Mouse (Mus musculus): Measurements from ENCODE around the gene Ankrd17. TPM values are rescaled to one million over a fixed set of nuclear protein-coding genes. Genes with fewer than 3 reads are reported as not detected.
"Not testable (repeated sequence)": the region's sequence is repeated elsewhere in the genome, so short reads cannot be mapped to it uniquely, and the experiment has no call there.

Ankrd17 gene
- polyA plus RNA-seq, 1 experiment from 2014 or later, result 32.9 TPM

GRCm38 (mm10) chr5:90289887-90290286, 76.5 kb downstream of the Ankrd17 start:
- Histone ChIP-seq H3K27ac (ENCODE audit: low read depth, low read length) (no peak overlapping the region), H3K36me3 (ENCODE audit: control insufficient read depth, insufficient read depth, low read length) (peaks cover 7% of the 10 kb centered on the region), H3K9me3 (ENCODE audit: control insufficient read depth, low read length) (no peaks in the 10 kb centered on the region), H3K4me2 (ENCODE audit: low read depth, low read length, severe bottlenecking) (no peak overlapping the region), H3K27me3 (ENCODE audit: control insufficient read depth, insufficient read depth, low read length) (no peaks in the 10 kb centered on the region), H3K4me3 (ENCODE audit: low read depth, low read length) (no peak overlapping the region), H3K9ac (ENCODE audit: low read length) (no peak overlapping the region), H3K4me1 (replicated peaks; ENCODE audit: control insufficient read depth, insufficient read depth, low read length) (no peaks in the 10 kb centered on the region)
- DNase-seq (ENCODE audit: low spot score) (no peak), ATAC-seq (replicated peaks; ENCODE audit: low FRiP score) (no peak)

- Histone ChIP-seq H3K4me3 (ENCODE audit: low read depth, low read length) (no peak overlapping the region), H3K36me3 (ENCODE audit: control insufficient read depth, insufficient read depth, low read length) (peaks cover 7% of the 10 kb centered on the region), H3K4me2 (ENCODE audit: low read depth, low read length, severe bottlenecking) (no peak overlapping the region), H3K9ac (ENCODE audit: low read length) (no peak overlapping the region), H3K4me1 (replicated peaks; ENCODE audit: control insufficient read depth, insufficient read depth, low read length) (no peaks in the 10 kb centered on the region), H3K9me3 (ENCODE audit: control insufficient read depth, low read length) (no peaks in the 10 kb centered on the region), H3K27me3 (ENCODE audit: control insufficient read depth, insufficient read depth, low read length) (no peaks in the 10 kb centered on the region), H3K27ac (ENCODE audit: low read depth, low read length) (no peak overlapping the region)
- 73% methylated on average over 2 of the region's 2 CpGs for WGBS
- ATAC-seq (replicated peaks; ENCODE audit: low FRiP score) (no peak), DNase-seq (ENCODE audit: low spot score) (no peak)
Observed at GRCm38 (mm10) chr5:90286559-90286958, 79.8 kb downstream of the Ankrd17 start.

GRCm38 (mm10) chr5:90280061-90280460, 86.3 kb downstream of the Ankrd17 start:
- no peak overlapping the region for H3K4me3 ChIP-seq (ENCODE audit: low read depth, low read length)
- peaks cover 4% of the 10 kb centered on the region; the same call in 1 of the 2 replicates for H3K36me3 ChIP-seq (ENCODE audit: control insufficient read depth, insufficient read depth, low read length)
- H3K9ac ChIP-seq (ENCODE audit: low read length), result no peak overlapping the region
- no peaks in the 10 kb centered on the region for H3K27me3 ChIP-seq (ENCODE audit: control insufficient read depth, insufficient read depth, low read length)
- no peak overlapping the region for H3K27ac ChIP-seq (ENCODE audit: low read depth, low read length)
- H3K9me3 ChIP-seq (ENCODE audit: control insufficient read depth, low read length), result no peaks in the 10 kb centered on the region
- no peak for DNase-seq (ENCODE audit: low spot score)
- no peak for ATAC-seq (replicated peaks; ENCODE audit: low FRiP score)
- WGBS, result 91% methylated on average over 1 of the region's 1 CpGs
- no peaks in the 10 kb centered on the region for H3K4me1 ChIP-seq (replicated peaks; ENCODE audit: control insufficient read depth, insufficient read depth, low read length)
- H3K4me2 ChIP-seq (ENCODE audit: low read depth, low read length, severe bottlenecking), result no peak overlapping the region

- Histone ChIP-seq H3K9me3 (ENCODE audit: control insufficient read depth, low read length) (no peaks in the 10 kb centered on the region), H3K27me3 (ENCODE audit: control insufficient read depth, insufficient read depth, low read length) (no peaks in the 10 kb centered on the region), H3K4me1 (replicated peaks; ENCODE audit: control insufficient read depth, insufficient read depth, low read length) (no peaks in the 10 kb centered on the region), H3K36me3 (ENCODE audit: control insufficient read depth, insufficient read depth, low read length) (peaks cover 4% of the 10 kb centered on the region; the same call in 1 of the 2 replicates), H3K4me3 (ENCODE audit: low read depth, low read length) (no peak overlapping the region), H3K27ac (ENCODE audit: low read depth, low read length) (no peak overlapping the region), H3K4me2 (ENCODE audit: low read depth, low read length, severe bottlenecking) (no peak overlapping the region), H3K9ac (ENCODE audit: low read length) (no peak overlapping the region)
- DNase-seq (ENCODE audit: low spot score) (no peak), ATAC-seq (replicated peaks; ENCODE audit: low FRiP score) (no peak)
- 89% methylated on average over 3 of the region's 3 CpGs for WGBS
Observed at GRCm38 (mm10) chr5:90279418-90279817, 87.0 kb downstream of the Ankrd17 start.

GRCm38 (mm10) chr5:90277443-90277842, 88.9 kb downstream of the Ankrd17 start:
- Histone ChIP-seq H3K27ac (ENCODE audit: low read depth, low read length) (no peak overlapping the region), H3K9ac (ENCODE audit: low read length) (no peak overlapping the region), H3K4me2 (ENCODE audit: low read depth, low read length, severe bottlenecking) (no peak overlapping the region), H3K27me3 (ENCODE audit: control insufficient read depth, insufficient read depth, low read length) (no peaks in the 10 kb centered on the region), H3K4me1 (replicated peaks; ENCODE audit: control insufficient read depth, insufficient read depth, low read length) (no peaks in the 10 kb centered on the region), H3K36me3 (ENCODE audit: control insufficient read depth, insufficient read depth, low read length) (peaks cover 4% of the 10 kb centered on the region; the same call in 1 of the 2 replicates), H3K4me3 (ENCODE audit: low read depth, low read length) (no peak overlapping the region), H3K9me3 (ENCODE audit: control insufficient read depth, low read length) (no peaks in the 10 kb centered on the region)
- no peak for ATAC-seq (replicated peaks; ENCODE audit: low FRiP score)
- DNase-seq (ENCODE audit: low spot score), result no peak
- WGBS, result 92% methylated on average over 1 of the region's 1 CpGs

- 94% methylated on average over 1 of the region's 1 CpGs for WGBS
- Histone ChIP-seq H3K27me3 (ENCODE audit: control insufficient read depth, insufficient read depth, low read length) (no peaks in the 10 kb centered on the region), H3K36me3 (ENCODE audit: control insufficient read depth, insufficient read depth, low read length) (peaks cover 4% of the 10 kb centered on the region; the same call in 1 of the 2 replicates), H3K4me2 (ENCODE audit: low read depth, low read length, severe bottlenecking) (no peak overlapping the region), H3K9me3 (ENCODE audit: control insufficient read depth, low read length) (no peaks in the 10 kb centered on the region), H3K27ac (ENCODE audit: low read depth, low read length) (no peak overlapping the region), H3K4me3 (ENCODE audit: low read depth, low read length) (no peak overlapping the region), H3K4me1 (replicated peaks; ENCODE audit: control insufficient read depth, insufficient read depth, low read length) (no peaks in the 10 kb centered on the region), H3K9ac (ENCODE audit: low read length) (no peak overlapping the region)
- DNase-seq (ENCODE audit: low spot score) (no peak), ATAC-seq (replicated peaks; ENCODE audit: low FRiP score) (no peak)
Observed at GRCm38 (mm10) chr5:90274806-90275205, 91.6 kb downstream of the Ankrd17 start.

GRCm38 (mm10) chr5:90262230-90262629, 104.1 kb downstream of the Ankrd17 start:
- not testable (repeated sequence) for H3K36me3 ChIP-seq (ENCODE audit: control insufficient read depth, insufficient read depth, low read length); ATAC-seq (replicated peaks; ENCODE audit: low FRiP score)

GRCm38 (mm10) chr5:90257023-90257422, 109.4 kb downstream of the Ankrd17 start:
- Histone ChIP-seq H3K27ac (ENCODE audit: low read depth, low read length) (no peak overlapping the region), H3K4me2 (ENCODE audit: low read depth, low read length, severe bottlenecking) (no peak overlapping the region), H3K27me3 (ENCODE audit: control insufficient read depth, insufficient read depth, low read length) (no peaks in the 10 kb centered on the region), H3K4me1 (replicated peaks; ENCODE audit: control insufficient read depth, insufficient read depth, low read length) (no peaks in the 10 kb centered on the region), H3K36me3 (ENCODE audit: control insufficient read depth, insufficient read depth, low read length) (peaks cover 3% of the 10 kb centered on the region), H3K4me3 (ENCODE audit: low read depth, low read length) (no peak overlapping the region), H3K9ac (ENCODE audit: low read length) (no peak overlapping the region), H3K9me3 (ENCODE audit: control insufficient read depth, low read length) (no peaks in the 10 kb centered on the region)
- no peak for ATAC-seq (replicated peaks; ENCODE audit: low FRiP score)
- 94% methylated on average over 3 of the region's 3 CpGs for WGBS
- DNase-seq (ENCODE audit: low spot score), result no peak

More at GRCm38 (mm10) chr5:90262230-90262629, 104.1 kb downstream of the Ankrd17 start:
- 84% methylated on average over 2 of the region's 2 CpGs for WGBS
- not testable (repeated sequence) for DNase-seq (ENCODE audit: low spot score); H3K27ac ChIP-seq (ENCODE audit: low read depth, low read length); H3K4me1 ChIP-seq (replicated peaks; ENCODE audit: control insufficient read depth, insufficient read depth, low read length); H3K4me2 ChIP-seq (ENCODE audit: low read depth, low read length, severe bottlenecking); H3K27me3 ChIP-seq (ENCODE audit: control insufficient read depth, insufficient read depth, low read length); H3K9ac ChIP-seq (ENCODE audit: low read length); H3K9me3 ChIP-seq (ENCODE audit: control insufficient read depth, low read length); H3K4me3 ChIP-seq (ENCODE audit: low read depth, low read length)

GRCm38 (mm10) chr5:90247503-90247902, 118.9 kb downstream of the Ankrd17 start:
- Histone ChIP-seq H3K4me3 (ENCODE audit: low read depth, low read length) (no peak overlapping the region), H3K27ac (ENCODE audit: low read depth, low read length) (no peak overlapping the region), H3K27me3 (ENCODE audit: control insufficient read depth, insufficient read depth, low read length) (no peaks in the 10 kb centered on the region), H3K4me1 (replicated peaks; ENCODE audit: control insufficient read depth, insufficient read depth, low read length) (no peaks in the 10 kb centered on the region), H3K9ac (ENCODE audit: low read length) (no peak overlapping the region), H3K36me3 (ENCODE audit: control insufficient read depth, insufficient read depth, low read length) (peaks cover 21% of the 10 kb centered on the region; the same call in 1 of the 2 replicates), H3K4me2 (ENCODE audit: low read depth, low read length, severe bottlenecking) (no peak overlapping the region), H3K9me3 (ENCODE audit: control insufficient read depth, low read length) (no peaks in the 10 kb centered on the region)
- DNase-seq (ENCODE audit: low spot score) (no peak), ATAC-seq (replicated peaks; ENCODE audit: low FRiP score) (no peak)

All from forebrain, embryonic 11.5 days (tissue).